Mouse (Mus musculus): Measurements from ENCODE around the gene Scgb1b30. TPM values are rescaled to one million over a fixed set of nuclear protein-coding genes. Genes with fewer than 3 reads are reported as not detected.
A peak's percentile ranks its signal among the peaks of the same experiment; 100 is the strongest.
"Not testable (repeated sequence)": the region's sequence is repeated elsewhere in the genome, so short reads cannot be mapped to it uniquely, and the experiment has no call there.

Gene Scgb1b30
- total RNA-seq (2021): not detected

DNA sequence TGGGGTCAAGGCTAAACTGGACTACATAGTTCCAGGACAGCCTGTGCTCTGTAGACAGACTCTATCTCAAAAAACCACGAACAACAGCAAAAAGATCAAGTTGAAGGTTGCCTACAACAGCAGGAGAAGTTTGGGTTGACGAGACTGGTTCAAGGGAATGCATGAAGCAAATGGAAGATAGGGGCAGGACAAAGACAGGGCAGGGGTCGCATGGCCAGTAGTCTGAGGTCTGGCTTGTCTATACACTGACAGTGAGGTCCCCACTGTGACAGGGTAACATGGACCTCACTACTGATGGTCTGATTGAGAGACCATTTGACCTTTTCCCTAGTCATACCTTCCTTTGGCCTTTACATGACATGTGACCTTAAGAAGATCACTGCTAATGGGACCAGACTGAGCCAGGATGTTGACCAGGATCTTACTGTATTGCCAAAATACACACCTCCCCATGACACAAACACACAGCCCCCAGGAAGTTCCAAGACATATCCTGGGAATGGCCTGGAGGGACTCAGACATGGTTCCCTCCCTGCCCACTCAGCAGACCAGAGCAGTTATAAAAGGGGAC lies at the start of gene Scgb1b30:
TSS of gene Scgb1b30 (plus strand) at position 521 of the 571 bp plus-strand sequence.
- intact Hi-C loops (cut with DNase I): no loop called here
- DNase-seq (ENCODE audit: low spot score in 2 of 2): no peak

DNA sequence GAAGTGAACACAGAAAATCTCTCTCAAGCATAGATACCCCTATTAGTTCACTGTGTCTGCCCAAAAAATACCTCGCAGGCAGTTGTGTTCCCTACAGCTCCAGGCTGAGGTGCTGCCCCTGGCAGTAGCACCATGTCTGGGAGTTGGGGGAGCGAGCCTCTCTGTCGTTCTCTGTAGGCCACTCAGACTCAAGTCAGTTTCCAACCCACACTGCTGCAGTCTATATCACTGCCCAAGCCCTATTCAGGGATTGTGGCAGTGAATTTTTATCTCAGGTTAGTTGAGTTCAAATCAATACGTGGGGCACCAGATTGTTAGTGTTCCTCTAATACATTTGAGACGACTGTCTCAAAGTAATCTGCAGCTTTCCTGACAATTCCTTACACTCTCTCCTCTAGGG lies 27.1 kb upstream of the Scgb1b30 start:
- DNase-seq (ENCODE audit: low spot score in 2 of 2); intact Hi-C loops (cut with DNase I): not testable (repeated sequence)

DNA sequence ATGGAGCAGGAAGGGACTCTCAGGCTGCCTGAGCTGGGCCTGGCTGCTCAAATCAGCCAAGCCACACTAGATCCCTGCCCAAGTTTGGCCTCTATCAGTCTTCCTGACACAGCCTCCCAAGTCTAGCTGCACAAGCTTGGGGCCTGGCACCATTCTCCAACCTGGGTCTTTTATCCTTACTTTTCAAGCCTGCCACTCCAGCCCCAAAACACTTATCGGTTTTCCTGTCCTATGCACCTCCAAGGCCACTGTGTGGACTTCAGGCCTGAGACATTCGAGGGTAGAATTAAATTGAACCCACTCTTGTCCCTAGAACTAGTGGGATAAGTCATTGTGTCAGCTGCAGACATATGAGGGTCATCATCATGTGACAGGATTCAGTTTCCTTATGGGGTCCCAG lies 4.8 kb downstream of the Scgb1b30 start:
- DNase-seq (ENCODE audit: low spot score in 2 of 2): no peak
- intact Hi-C loops (cut with DNase I): no loop called here

DNA sequence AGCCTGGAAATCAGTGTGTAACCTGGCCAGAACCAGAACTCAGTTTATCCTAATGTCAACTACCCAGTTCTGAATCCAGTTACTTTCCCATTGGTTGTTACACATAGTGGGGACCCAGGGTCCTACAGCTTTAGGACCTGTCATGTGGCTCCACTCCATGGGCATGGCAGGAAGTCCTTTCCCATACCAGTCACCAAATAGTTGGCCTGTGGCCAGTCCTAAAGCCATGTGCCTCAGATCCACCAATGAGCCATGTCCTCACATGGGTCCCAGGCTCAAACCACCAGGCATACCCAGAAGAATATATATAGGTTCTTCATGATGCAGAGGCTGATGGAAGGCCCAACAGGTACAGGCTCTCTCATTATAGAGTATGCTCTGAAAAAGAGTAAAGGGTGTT lies 6.0 kb downstream of the Scgb1b30 start:
- DNase-seq (ENCODE audit: low spot score in 2 of 2): no peak
- intact Hi-C loops (cut with DNase I): no loop called here

DNA sequence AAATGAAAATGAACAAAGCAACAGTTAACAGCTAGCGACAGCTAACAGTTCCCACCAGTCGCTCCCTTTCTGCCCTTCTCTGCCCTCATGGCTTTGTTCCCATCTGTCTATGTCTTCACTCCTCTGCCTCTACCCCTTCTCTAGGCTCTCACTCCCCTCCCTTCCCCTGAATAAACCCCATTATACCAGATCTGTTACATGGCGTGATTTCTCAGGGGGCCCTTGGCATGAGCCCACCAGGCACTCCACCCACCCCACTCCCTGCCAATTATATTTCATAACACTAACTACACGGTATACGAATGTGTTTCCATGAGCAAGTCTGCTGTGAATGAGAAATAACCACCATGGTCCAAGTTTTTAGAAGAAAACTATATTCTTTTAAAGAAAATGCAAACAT lies 14.0 kb downstream of the Scgb1b30 start:
- no peak for DNase-seq (ENCODE audit: low spot score in 2 of 2)
- intact Hi-C loops (cut with DNase I): no loop called here

DNA sequence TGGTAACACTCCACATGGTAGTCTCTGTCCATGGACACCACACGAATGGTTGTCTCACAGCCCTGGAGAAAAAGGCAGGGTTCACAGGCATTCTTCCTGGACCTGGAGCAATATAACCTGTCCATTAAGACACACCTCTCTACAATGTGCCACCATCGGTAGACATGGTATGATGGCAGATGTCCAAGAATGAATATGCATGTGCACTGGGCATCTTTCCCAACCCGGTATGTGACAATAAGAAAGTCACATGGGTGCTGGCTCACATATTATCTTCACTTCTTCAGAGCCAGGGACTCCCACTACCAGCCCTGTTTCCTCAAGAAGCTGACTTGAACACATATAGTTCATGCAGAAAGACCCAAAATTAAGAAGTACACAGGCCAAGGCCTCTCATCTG lies 21.4 kb downstream of the Scgb1b30 start:
- intact Hi-C loops (cut with DNase I): no loop called here
- DNase-seq (ENCODE audit: low spot score in 2 of 2): no peak

DNA sequence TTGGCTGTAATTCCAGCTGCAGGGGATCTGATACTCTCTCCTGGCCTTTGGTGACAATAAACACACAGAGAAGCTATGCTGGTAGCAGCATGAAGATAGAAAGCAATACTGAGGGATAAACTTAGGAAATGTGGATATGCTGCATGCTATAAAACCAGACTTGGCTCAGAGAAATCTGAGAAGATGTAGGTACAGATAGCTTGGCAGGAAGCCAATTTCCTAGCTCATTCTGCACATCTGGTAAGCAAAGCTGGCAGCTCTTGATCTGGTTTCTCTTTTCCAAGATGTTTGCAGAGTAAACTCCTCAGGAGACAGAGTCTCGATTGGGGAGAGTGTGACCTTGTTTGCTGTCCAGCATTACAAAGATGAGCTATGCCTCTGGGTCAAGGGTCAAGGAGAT lies 25.4 kb downstream of the Scgb1b30 start:
- DNase-seq (ENCODE audit: low spot score in 2 of 2); intact Hi-C loops (cut with DNase I): not testable (repeated sequence)

DNA sequence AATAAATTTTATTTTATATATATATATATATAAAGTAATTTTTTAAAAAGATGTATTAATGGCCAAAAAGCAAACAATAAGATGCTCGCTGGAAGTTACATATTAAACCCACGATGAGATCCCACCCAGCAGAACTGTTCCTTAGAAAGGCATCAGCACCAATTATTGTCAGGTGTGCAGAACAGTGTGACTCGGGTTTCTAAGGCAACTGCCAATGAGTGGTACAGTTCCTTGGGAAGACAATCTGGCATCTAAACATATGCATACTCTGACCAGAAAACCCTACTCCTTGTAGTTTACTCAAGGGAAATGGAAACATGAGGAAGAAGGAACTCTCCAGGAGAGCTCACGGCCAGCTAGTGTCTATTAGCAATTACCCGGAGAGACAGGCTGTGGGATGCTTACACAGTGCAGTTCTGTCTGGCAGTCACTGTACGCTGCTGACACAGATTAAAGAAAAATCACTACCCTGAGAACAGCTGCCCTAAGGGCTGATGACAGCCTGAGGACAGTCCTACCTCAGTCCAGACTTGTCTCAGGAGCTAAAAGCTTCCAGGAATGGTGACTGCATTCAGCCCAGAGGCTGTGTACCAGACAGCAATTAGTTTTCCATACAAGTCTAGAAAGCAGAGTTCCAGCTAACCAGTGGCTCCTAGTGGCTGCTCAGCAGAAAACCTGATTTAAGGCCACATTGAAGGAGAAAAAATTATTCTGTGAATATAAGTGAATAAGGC lies 27.9 kb downstream of the Scgb1b30 start:
- intact Hi-C loops (cut with DNase I): no loop called here
- no peak for DNase-seq (ENCODE audit: low spot score in 2 of 2)

DNA sequence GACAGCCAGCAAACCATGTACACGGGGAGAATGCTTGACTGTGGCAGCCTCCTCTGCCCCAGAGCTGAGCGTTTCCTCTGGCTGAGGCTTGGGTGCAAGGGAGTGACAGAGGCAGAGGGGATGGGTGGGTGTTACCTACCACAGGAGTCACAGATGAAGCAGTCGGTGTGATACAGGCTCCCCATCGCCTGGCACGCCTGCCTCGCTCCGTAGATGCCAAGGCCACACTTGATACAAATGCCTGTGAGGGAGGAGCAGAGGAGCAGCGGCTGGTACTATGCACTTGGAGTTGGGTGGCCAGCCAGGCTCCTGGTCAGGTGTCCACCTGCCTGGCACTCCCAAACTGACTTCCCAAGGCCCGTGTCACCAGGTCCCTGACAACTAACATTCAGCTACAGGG lies 30.1 kb downstream of the Scgb1b30 start:
- intact Hi-C loops (cut with DNase I): no loop called here
- DNase-seq (ENCODE audit: low spot score in 2 of 2): no peak

DNA sequence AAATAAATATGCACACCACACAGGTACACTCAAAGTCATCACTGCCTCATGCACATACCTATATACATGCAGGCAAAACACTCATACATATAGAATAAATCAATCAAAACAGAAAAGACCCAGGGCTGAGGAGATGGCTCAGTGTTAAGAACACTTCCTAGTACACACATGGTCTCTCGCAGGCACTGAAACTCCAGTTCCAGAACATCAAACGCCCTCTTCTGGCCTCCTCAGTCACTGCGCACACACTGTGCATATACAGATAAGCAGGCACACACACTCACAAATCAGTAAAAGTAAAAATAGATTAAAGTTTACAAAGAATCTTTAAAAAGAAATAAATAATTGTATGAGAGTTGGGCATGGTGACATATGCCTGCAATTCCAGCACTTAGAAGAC lies 31.1 kb downstream of the Scgb1b30 start:
- no peak for DNase-seq (ENCODE audit: low spot score in 2 of 2)
- intact Hi-C loops (cut with DNase I): no loop called here

DNA sequence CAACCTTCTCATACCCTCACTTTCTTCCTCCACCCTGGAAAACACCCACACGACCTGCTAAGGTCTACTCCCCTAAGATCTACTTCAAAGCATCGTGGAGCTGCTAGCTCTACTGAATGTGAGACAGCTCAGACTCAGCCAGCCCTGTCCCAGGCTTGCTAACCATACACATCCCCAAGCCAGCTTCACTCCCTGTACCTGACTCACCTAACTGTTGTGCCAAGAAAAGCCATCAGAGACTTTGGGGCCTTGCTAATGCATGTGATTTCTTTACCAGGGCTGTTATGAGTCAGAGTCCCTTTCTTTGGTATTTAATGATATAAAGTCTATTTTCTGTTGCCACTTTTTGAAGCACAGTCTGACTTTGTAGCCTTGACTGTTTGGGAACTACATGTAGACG lies 35.9 kb downstream of the Scgb1b30 start:
- intact Hi-C loops (cut with DNase I): no loop called here

DNA sequence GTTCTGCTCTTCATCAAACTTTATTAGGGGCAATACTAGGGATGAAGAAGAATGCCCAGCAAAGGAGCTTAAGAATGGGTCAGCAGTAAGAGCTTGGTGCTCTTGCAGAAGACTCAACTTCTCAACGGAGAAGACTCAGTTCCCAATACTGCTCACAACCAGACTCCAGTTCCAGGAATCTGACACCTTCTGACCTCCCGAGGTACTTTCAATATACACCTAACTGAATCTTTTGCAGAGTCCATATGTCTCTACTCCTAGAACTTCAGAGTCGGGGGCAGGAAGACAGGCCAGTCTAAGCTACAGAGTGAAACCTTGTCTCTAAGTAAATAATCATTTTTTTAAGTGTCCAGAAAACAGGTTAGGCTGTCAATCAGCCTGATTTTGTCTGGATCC lies 36.7 kb downstream of the Scgb1b30 start:
- intact Hi-C loops (cut with DNase I): no loop called here
- no peak for DNase-seq (ENCODE audit: low spot score in 2 of 2)

More for the DNA sequence above, 35.9 kb downstream of the Scgb1b30 start:
- DNase-seq (ENCODE audit: low spot score in 2 of 2): no peak

DNA sequence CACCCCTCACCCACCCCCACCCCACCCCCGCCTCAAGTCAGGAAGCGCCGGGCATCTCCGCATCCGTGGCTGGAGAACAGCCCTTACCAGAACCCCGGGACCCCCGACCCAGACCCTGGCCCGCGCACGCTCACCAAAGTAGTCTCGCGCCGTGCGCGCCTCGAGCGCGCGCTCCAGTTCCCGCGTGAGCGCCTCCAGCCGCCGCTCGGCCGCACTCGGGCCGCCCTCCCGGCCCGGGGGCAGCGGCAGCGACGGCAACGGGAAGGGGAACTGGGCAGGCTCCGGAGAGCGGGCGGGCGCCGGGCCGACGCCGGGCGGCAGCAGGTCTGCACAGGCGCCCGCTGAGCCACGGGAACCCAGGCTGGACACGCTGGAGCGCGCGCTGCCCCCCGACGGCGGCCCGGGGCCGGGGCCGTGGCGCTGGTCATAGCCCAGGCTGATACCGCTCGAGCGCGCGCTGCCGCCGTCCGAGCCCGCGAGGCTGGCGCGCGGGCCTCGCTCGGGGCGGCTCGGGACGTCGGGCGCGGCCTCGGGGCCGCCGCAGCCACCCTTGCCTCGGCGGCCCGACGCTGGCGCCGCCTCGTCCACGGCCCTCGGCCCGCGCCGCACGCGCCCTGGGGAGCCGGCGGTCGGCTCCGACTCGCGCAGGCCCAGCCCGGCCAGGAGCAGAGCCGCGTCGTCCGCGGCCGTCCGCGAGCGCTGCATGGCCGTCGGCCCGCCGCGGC lies 37.3 kb downstream of the Scgb1b30 start:
- DNase-seq (ENCODE audit: low spot score in 2 of 2): peak in 1 of 2 experiments; percentile 22
- intact Hi-C loops (cut with DNase I): no loop called here

DNA sequence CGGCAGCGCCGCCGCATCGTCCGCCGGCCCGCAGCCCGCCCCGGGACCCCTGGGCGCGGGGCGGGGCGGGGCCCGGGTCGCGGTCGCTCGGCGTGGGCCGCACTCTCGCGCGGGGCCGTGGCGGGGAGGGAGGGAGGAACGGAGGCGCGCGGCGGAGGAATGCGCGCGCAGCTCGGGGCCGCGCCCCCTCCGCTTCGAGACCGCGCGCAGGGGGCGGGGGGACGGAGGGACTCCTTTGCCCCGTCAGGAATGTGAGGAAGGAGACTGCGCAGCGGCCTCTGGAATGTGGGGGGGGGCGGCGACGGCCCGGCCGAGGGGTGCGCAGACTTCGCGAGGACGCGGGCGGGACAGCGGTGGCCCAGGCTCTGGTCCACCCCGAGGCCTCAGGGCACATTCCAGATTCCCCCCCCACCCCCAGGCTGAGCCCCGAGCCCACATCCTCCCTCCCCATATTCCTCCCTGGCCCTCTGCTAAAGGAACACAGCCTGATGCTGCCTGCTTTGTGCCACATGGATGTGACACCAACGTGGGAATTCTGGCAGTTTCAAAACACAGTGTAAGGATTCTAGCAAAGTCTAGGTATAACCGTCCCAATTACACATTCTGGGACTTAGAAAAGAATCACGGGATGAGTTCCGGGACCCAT lies 38.0 kb downstream of the Scgb1b30 start, which contains the start of gene Wtip:
TSS of gene Wtip (minus strand) at position 152 of the 646 bp plus-strand sequence.
- peak; percentile 38 to 45 for DNase-seq (ENCODE audit: low spot score in 2 of 2)
- intact Hi-C loops (cut with DNase I): no loop called here

DNA sequence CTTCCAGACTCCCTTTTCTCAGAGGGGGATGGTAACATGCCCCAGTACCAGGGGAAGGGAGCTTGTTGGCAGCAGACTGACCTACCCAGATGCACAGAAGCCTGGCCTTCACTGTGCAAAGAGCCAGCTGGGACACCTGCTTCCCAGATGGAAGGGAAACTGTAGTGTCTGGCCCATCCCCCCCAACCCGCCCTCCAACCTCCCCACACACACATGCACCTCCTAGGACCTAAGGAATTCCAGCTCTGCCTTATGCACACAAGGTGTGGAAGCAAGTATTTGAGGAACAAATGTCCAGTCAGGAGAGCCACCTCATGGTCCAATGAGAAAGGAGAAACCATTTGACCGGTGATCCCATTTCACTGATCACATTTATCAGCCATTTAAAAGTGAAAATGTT lies 39.1 kb downstream of the Scgb1b30 start:
- DNase-seq (ENCODE audit: low spot score in 2 of 2): no peak
- intact Hi-C loops (cut with DNase I): no loop called here

DNA sequence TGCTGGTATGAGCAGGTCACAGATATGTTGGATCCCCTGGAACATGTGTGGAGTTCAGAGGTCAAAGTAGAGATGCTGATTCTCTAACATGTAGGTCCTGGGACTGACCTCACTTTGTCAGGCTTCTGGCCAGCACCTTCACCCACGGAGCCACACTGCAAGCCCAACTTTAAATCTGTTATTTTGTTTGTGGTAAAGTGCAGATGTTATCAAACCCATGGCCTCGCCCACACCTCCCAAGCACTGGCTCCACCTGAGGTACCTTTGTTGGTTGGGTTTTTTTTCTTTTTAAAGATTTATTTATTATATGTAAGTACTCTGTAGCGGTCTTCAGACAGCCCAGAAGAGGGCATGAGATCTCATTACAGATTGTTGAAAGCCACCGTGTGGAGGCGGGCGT lies 44.3 kb downstream of the Scgb1b30 start:
- intact Hi-C loops (cut with DNase I): no loop called here
- DNase-seq (ENCODE audit: low spot score in 2 of 2): no peak

DNA sequence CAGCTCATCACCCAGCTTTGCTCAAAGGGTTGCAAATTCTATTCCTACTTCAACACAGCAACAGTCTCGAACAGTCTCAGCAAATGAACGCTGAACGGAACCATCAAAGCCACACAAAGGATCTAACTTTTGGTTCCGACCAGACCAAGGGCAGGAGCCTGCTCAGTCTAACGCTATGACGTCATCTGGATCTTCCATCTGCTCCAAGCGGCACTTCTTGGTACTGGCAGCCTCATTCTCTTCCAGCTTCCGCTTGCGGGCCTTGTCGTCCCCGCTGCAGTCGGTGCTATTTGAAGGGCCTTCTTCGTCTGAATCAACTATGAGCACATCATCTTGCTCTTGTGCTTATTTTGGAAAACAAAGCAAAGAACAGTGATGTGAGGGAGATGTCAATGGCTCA lies 45.9 kb downstream of the Scgb1b30 start:
- DNase-seq (ENCODE audit: low spot score in 2 of 2): peak; percentile 26 to 30
- intact Hi-C loops (cut with DNase I): no loop called here

DNA sequence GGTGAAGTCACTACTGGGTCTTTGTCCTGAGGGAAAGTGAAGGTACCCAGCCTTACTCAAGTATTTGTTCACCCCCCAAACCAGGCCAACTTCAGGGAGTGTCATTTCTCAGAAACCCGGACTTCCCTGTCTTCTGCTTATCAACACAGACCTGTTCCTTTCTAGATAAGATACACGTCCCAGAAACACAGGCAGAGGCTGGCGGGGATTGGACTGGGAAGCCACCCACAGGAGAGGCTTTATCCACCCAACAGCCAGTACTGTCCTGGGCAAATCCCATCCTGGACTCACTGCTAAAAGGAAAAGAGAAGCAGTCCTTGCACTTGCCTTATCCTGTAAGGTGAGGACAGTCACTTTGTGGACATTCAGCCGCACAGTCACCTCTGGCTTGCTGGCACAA lies 52.0 kb downstream of the Scgb1b30 start:
- intact Hi-C loops (cut with DNase I): no loop called here

More for the DNA sequence above, 52.0 kb downstream of the Scgb1b30 start:
- DNase-seq (ENCODE audit: low spot score in 2 of 2): no peak

Measured in left cerebral cortex, postnatal 36 days (tissue).